Mouse (Mus musculus) stomach, postnatal 0 days (tissue): Measurements from ENCODE around the gene Gm3594.
"Not testable (repeated sequence)": the region's sequence is repeated elsewhere in the genome, so short reads cannot be mapped to it uniquely, and the experiment has no call there.

Source experiments
- CTCF ChIP-seq: IDR thresholded peaks from 2 replicates; pipeline ENCODE4 v1.5.1; 2016; ENCODE audit warnings: antibody characterized with exemption, low read depth, mild to moderate bottlenecking, moderate library complexity
- EP300 ChIP-seq: optimal IDR thresholded peaks from 2 replicates; pipeline ENCODE3; 2016; ENCODE audit warnings: antibody characterized with exemption

GRCm38 (mm10) chr14:6426766-6427165 is 17.6 kb downstream of the Gm3594 start:
- TF ChIP-seq CTCF, EP300: not testable (repeated sequence)
